Mouse (Mus musculus): Measurements from ENCODE around the gene B4galnt3. TPM values are rescaled to one million over a fixed set of nuclear protein-coding genes. Genes with fewer than 3 reads are reported as not detected.

The B4galnt3 gene
- polyA plus RNA-seq (2015; fragmentation: Nextera tagmentation; extraction: Ambion mirVana): 0.02 and 0.04 TPM in 2 replicates

DNA sequence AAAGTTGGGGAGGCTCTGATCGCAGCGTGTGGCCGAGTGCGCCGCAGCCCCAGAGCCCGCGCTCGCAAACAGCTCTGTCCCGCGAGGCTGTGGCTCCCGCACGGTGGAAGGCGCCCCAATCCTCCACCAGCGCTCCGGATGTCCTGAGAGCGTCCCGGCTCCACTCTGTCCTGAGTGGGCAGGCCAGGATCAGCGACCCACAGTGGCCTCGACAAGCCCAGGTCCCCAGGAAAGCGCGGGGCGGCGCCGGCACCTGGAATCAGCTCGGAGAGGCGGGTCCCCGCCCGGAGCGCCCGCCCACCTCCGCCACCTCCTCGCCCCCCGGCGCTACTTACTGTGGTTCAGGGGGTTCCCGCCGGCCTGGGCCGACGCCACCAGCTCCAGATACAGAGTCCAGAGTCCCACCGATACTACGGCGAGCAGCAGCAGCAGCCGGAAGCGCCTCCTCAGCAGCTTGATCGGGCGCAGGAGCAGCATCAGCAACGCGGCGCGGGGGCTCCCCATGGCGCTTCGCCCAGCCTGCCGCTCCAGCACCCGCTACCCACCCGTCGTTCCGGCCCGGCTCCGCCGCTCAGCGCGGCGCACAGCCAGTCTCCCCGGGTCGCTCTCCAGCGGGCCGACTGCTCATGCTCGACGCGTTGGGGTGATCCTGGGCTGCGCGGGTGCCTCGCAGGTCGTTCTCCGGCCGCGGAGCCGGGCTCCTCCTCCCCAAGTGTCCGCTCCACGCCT, at the start of gene B4galnt3, which contains the start of gene D330020A13Rik:
Gene B4galnt3, minus strand, starts transcription at position 504 of the 729 bp plus-strand sequence.
Gene D330020A13Rik, plus strand, starts transcription at position 309 of the 729 bp plus-strand sequence.
- H3K36me3 ChIP-seq (replicated peaks; ENCODE audit: insufficient read depth, low read length): no peaks in the 10 kb centered on the region
- peak; percentile 17; the same call in 1 of the 2 replicates for ATAC-seq
- WGBS (ENCODE audit: insufficient replicate concordance): 7% methylated on average over 52 of the region's 79 CpGs
- 0 out of 2 replicates have a peak within 1 kb of the TSS, but pooled peaks have one; percentile 11 for H3K9ac ChIP-seq (replicated peaks)
- peak within 1 kb of the TSS; percentile 88 for H3K4me2 ChIP-seq (ENCODE audit: low read depth, low read length)
- TF ChIP-seq CTCF (IDR thresholded peaks at IDR 0.05; ENCODE audit: low read depth): no peak
- no peak for TF ChIP-seq EP300 (IDR thresholded peaks at IDR 0.05; ENCODE audit: low read depth)
- peaks cover 38% of the 10 kb centered on the region for H3K27me3 ChIP-seq (ENCODE audit: insufficient read depth, low read length)
- peak; percentile 29 for DNase-seq
- peaks cover 7% of the 10 kb centered on the region; the same call in 1 of the 2 replicates for H3K4me1 ChIP-seq (ENCODE audit: insufficient read depth)
- no peaks in the 10 kb centered on the region for H3K9me3 ChIP-seq (ENCODE audit: low read length)
- H3K4me3 ChIP-seq (ENCODE audit: low read depth, low read length): peak within 1 kb of the TSS; percentile 51
- H3K27ac ChIP-seq (ENCODE audit: low read depth): no peak within 1 kb of the TSS

DNA sequence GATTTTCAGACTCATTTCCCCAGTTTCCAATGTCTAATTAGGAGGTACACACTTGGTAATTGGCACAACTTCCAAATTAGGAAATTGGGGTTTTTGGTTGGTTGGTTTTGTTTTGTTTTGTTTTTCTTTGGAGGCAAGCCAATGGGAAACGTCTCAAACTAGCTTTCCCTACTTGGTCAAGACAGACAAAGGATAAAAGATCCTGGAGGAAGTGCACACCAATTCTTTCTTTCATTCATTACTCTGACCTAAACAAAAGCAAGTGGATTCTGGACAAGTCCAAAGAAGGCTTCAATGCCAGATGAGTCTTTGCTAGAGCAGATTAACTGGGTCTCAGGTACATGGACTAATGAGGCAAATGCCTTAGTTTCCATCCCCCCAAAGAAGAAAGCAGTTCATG, 49.6 kb upstream of the B4galnt3 start:
- DNase-seq: no peak
- Histone ChIP-seq H3K4me2 (ENCODE audit: low read depth, low read length) (no peak overlapping the region), H3K9me3 (ENCODE audit: low read length) (no peaks in the 10 kb centered on the region), H3K36me3 (replicated peaks; ENCODE audit: insufficient read depth, low read length) (peaks cover 61% of the 10 kb centered on the region), H3K4me3 (ENCODE audit: low read depth, low read length) (no peak overlapping the region), H3K9ac (replicated peaks) (no peak overlapping the region), H3K4me1 (ENCODE audit: insufficient read depth) (no peaks in the 10 kb centered on the region), H3K27ac (ENCODE audit: low read depth) (no peak overlapping the region), H3K27me3 (ENCODE audit: insufficient read depth, low read length) (no peaks in the 10 kb centered on the region)
- WGBS (ENCODE audit: insufficient replicate concordance): 67% methylated on average over 1 of the region's 1 CpGs
- TF ChIP-seq CTCF (IDR thresholded peaks at IDR 0.05; ENCODE audit: low read depth): no peak
- no peak for TF ChIP-seq EP300 (IDR thresholded peaks at IDR 0.05; ENCODE audit: low read depth)
- no peak for ATAC-seq

DNA sequence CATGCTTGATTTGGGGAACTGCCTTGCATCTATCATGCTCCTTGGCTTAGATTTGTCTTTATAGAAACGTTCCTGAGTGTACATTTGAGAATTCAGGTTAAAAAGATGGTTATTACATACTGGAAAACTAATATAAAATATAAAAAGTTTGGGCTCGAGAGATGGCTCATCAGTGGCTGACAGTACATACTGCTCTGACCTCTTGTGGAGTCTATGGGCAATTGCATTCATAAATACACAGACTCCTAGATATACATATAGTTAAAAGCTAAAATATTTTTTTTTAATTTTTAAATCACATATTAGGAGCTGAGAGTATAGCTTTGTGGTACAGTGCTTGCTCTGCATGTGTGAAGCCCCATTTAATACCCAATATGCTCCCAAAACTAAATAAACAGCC, 38.0 kb upstream of the B4galnt3 start:
- H3K36me3 ChIP-seq (replicated peaks; ENCODE audit: insufficient read depth, low read length): peaks cover 70% of the 10 kb centered on the region
- no peaks in the 10 kb centered on the region for H3K9me3 ChIP-seq (ENCODE audit: low read length)
- DNase-seq (no peak), ATAC-seq (no peak)
- H3K4me2 ChIP-seq (ENCODE audit: low read depth, low read length): no peak overlapping the region
- TF ChIP-seq CTCF (IDR thresholded peaks at IDR 0.05; ENCODE audit: low read depth): peak; percentile 25; the same call in 1 of the 2 replicates
- TF ChIP-seq EP300 (IDR thresholded peaks at IDR 0.05; ENCODE audit: low read depth): no peak
- 76% methylated on average over 2 of the region's 2 CpGs for WGBS (ENCODE audit: insufficient replicate concordance)
- H3K27me3 ChIP-seq (ENCODE audit: insufficient read depth, low read length): no peaks in the 10 kb centered on the region
- H3K9ac ChIP-seq (replicated peaks): no peak overlapping the region
- no peaks in the 10 kb centered on the region for H3K4me1 ChIP-seq (ENCODE audit: insufficient read depth)
- H3K27ac ChIP-seq (ENCODE audit: low read depth): no peak overlapping the region
- no peak overlapping the region for H3K4me3 ChIP-seq (ENCODE audit: low read depth, low read length)

DNA sequence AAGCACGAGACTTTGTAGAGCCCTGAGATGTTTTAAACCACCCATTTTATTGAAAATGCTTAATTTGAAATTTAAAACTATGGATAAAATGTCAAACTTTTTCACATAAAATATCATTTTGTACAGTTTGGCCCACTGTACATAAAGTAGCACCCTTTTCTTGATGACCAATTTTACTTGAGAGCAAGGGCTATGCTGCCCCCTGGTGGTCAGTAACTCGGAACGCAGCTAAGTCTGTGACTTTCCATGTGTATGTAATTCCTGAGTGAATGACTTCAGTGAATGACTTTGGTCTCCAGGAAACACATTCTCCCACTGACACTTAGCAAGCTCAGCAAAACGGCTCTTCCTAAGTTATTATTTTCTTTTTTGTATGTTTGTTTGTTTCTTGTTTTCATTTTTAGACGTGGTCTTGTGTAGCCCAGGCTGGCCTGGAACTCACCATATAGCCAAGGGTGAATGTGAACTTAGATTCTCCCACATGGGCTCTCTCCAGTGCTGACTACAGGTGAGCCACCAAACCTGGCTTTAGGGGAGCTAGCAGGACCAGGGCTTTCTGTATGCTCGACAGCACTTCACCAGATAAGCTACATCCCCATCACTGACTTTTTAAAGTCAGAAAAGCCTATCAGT, 30.1 kb upstream of the B4galnt3 start:
- Histone ChIP-seq H3K9me3 (ENCODE audit: low read length) (no peaks in the 10 kb centered on the region), H3K36me3 (replicated peaks; ENCODE audit: insufficient read depth, low read length) (peaks cover 26% of the 10 kb centered on the region), H3K4me2 (ENCODE audit: low read depth, low read length) (no peak overlapping the region), H3K27ac (ENCODE audit: low read depth) (no peak overlapping the region), H3K4me1 (ENCODE audit: insufficient read depth) (no peaks in the 10 kb centered on the region), H3K27me3 (ENCODE audit: insufficient read depth, low read length) (no peaks in the 10 kb centered on the region), H3K9ac (replicated peaks) (no peak overlapping the region), H3K4me3 (ENCODE audit: low read depth, low read length) (no peak overlapping the region)
- peak; percentile 93 for TF ChIP-seq CTCF (IDR thresholded peaks at IDR 0.05; ENCODE audit: low read depth)
- no peak for TF ChIP-seq EP300 (IDR thresholded peaks at IDR 0.05; ENCODE audit: low read depth)
- WGBS (ENCODE audit: insufficient replicate concordance): 37% methylated on average over 6 of the region's 6 CpGs
- ATAC-seq (no peak), DNase-seq (peak; percentile 70)

DNA sequence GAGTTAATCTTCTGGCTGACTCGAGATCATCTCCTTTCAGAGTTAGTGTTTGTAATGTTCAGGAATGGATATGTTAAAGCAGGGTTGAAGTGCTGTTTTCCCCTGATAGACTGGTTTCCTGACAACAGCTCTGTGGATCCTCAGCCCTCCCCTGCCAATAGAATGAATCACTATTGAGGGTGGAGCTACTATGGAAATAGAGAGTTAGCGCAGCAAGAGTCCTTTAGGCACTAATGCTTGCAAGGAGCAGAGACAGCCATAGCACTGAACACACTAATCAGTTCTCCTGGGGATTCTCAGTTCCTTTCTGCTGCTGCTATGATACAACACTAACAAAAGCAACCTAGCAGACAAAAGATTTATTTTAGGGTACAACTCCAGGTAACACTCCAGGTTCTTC, 26.0 kb upstream of the B4galnt3 start:
- WGBS (ENCODE audit: insufficient replicate concordance): 57% methylated on average over 2 of the region's 2 CpGs
- no peak for TF ChIP-seq CTCF (IDR thresholded peaks at IDR 0.05; ENCODE audit: low read depth)
- TF ChIP-seq EP300 (IDR thresholded peaks at IDR 0.05; ENCODE audit: low read depth): no peak
- H3K27ac ChIP-seq (ENCODE audit: low read depth): no peak overlapping the region

DNA sequence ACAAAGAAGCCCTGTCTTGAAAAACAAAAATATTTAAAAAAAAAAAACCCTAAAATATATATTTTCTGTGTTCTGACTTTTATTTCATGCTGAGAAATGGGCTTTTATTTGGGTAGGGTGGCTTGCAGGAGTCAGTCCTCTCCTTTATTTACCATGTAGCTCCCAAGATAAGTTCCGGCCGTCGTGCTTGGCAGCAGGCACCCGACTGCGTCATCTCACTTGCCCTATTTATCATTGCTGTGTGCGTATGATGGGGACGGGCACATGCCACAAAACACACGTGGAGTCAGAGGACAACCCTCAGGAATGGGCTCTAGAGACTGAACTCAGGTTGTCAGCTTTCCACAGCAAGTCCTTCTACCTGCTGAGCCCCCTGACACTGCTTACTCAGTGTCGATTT, 24.8 kb upstream of the B4galnt3 start:
- Histone ChIP-seq H3K9ac (replicated peaks) (no peak overlapping the region), H3K4me2 (ENCODE audit: low read depth, low read length) (no peak overlapping the region), H3K36me3 (replicated peaks; ENCODE audit: insufficient read depth, low read length) (no peaks in the 10 kb centered on the region), H3K4me3 (ENCODE audit: low read depth, low read length) (no peak overlapping the region), H3K27ac (ENCODE audit: low read depth) (no peak overlapping the region), H3K27me3 (ENCODE audit: insufficient read depth, low read length) (no peaks in the 10 kb centered on the region), H3K4me1 (ENCODE audit: insufficient read depth) (peaks cover 3% of the 10 kb centered on the region; the same call in 1 of the 2 replicates), H3K9me3 (ENCODE audit: low read length) (no peaks in the 10 kb centered on the region)
- 74% methylated on average over 9 of the region's 9 CpGs for WGBS (ENCODE audit: insufficient replicate concordance)
- TF ChIP-seq EP300 (IDR thresholded peaks at IDR 0.05; ENCODE audit: low read depth): no peak
- no peak for TF ChIP-seq CTCF (IDR thresholded peaks at IDR 0.05; ENCODE audit: low read depth)
- no peak for ATAC-seq
- no peak for DNase-seq

More for the DNA sequence above, 26.0 kb upstream of the B4galnt3 start:
- no peaks in the 10 kb centered on the region for H3K27me3 ChIP-seq (ENCODE audit: insufficient read depth, low read length)
- H3K9me3 ChIP-seq (ENCODE audit: low read length): no peaks in the 10 kb centered on the region
- no peak overlapping the region for H3K9ac ChIP-seq (replicated peaks)
- H3K4me1 ChIP-seq (ENCODE audit: insufficient read depth): peaks cover 3% of the 10 kb centered on the region; the same call in 1 of the 2 replicates
- H3K36me3 ChIP-seq (replicated peaks; ENCODE audit: insufficient read depth, low read length): peaks cover 9% of the 10 kb centered on the region
- no peak overlapping the region for H3K4me3 ChIP-seq (ENCODE audit: low read depth, low read length)
- ATAC-seq (no peak), DNase-seq (no peak)
- no peak overlapping the region for H3K4me2 ChIP-seq (ENCODE audit: low read depth, low read length)

Data from liver, postnatal 0 days (tissue).